Mouse (Mus musculus): ENCODE data around the gene Lmbr1.
A peak's percentile ranks its signal among the peaks of the same experiment; 100 is the strongest.
"Not testable (repeated sequence)": the region's sequence is repeated elsewhere in the genome, so short reads cannot be mapped to it uniquely, and the experiment has no call there.

Lmbr1 gene

GRCm38 (mm10) chr5:29378298-29379036 is at the start of gene Lmbr1:
Gene Lmbr1 (minus strand): TSS chr5:29378390.
- peak; percentile 94 for DNase-seq (ENCODE audit: low read depth)

- not testable (repeated sequence) for DNase-seq (ENCODE audit: low read depth)
Observed at GRCm38 (mm10) chr5:29423330-29423729, 45.1 kb upstream of the Lmbr1 start.

GRCm38 (mm10) chr5:29413041-29413440 is 34.9 kb upstream of the Lmbr1 start:
- DNase-seq (ENCODE audit: low read depth), result peak; percentile 64

- DNase-seq (ENCODE audit: low read depth), result no peak
Observed at GRCm38 (mm10) chr5:29410854-29411253, 32.7 kb upstream of the Lmbr1 start.

DNA sequence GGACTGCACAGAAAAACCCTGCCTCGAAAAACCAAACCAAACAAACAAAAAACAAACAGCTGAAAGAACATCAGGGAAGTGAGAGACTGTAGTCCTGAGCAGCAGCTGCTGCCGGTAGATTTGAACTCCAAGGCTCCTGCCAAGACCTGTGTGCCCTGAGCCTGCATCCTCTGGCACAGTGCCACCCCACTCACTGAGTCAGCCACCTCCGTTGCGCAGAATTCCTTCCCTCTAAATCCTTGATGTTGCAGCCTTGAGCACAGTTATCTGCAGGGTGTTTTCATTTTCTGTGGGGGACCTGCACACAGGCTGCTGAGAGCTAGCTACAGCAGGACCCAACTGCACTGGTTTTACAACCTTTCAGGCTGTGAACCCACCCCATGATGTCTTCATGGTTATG is 20.2 kb upstream of the Lmbr1 start:
- peak; percentile 57 for DNase-seq (ENCODE audit: low read depth)

DNA sequence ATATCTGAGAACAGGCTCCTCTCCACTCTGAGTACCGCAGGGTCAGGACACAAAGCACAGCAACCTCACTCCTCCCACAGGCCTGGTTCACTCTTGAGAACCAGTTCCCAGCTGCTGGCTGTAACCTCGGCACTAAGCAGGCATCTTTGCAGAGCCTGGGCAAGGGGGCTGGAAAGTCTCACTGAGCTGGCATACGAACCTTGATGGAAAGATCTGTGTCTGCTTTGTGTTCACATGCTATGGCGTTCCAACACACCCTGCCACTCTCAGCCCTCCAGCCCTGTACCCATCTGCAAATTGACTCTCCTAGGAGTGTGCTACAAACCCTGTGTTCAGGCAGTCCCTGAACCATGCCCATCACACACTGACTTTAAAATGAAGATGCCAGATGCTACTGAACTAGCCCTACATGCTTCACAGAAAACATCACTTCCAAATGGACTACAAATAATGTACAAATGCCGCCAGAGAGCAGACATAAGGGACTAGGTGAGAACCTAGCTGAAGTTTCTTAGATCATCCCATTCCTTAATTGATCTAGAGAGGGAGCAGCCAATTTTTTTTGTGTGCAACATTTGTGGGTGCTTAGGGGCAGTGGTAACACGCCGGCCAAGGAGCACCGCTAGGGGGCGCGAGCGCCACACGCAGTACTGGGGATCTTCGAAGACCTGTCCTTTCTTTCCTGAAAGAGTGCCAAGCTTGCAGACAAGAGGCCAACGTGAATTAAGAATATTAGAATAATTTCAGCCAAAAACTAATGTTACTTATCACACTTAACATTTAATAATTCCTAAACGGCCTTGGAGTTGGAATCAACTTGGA is 11.0 kb upstream of the Lmbr1 start:
- peak; percentile 90 for DNase-seq (ENCODE audit: low read depth)

DNA sequence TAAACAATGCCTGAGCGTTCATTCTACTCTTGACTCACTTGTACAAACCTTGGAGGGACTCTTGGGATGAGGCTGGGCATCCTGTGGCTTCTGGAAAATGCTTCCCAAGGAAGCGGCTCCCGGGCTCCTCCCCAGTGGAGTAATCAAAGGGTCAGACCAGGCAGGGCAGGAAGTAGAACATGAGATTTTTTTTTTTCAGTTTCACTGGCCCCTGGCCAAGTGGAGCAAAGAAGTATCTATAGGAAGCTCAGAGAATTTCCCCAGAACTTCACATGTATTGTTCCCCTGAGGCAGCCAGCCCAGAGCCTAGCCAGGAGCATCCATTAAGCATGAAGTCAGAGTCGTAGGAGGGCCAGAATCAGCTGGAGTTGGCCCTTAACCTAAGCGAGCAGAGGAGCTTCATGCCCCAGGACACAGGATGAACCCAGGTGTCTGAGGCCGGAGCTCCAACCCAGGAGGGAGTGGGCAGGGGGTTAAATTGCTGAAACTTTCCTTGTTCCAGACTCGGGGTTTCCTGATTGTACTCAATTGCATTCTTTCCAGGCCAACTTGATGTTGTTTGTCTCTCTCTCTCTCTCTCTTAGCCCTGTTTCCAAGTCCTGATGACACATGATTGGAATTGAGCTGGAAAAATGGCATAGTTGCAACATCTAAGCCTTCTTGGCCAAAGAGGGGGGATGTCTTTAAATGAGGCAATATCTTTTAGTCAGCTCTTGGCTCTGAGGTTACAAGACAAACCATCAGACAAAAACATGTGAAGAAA is 10.2 kb upstream of the Lmbr1 start:
- DNase-seq (ENCODE audit: low read depth), result peak; percentile 95

- peak; percentile 45 for DNase-seq (ENCODE audit: low read depth)
Observed at GRCm38 (mm10) chr5:29387591-29387990, 9.4 kb upstream of the Lmbr1 start.

DNA sequence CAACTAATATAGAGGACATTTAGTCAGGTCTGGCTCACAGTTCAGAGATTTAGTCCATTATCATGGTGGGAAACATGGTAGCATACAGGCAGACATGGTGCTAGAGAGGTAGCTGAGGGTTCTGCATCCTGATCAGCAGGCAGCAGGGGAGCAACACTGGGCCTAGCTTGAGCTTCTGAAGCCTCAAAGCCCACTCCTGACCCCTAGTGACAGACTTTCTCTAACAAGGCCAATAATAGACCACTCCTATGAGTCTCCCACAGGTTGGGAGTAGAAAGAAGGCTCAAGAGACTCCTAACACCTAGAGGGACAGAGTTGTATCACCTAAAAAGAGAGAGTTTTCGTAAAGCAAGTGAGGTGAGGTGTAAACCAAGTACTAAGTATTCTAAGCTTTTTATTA is 4.6 kb upstream of the Lmbr1 start:
- DNase-seq (ENCODE audit: low read depth), result peak; percentile 17

GRCm38 (mm10) chr5:29380091-29380490 is 1.9 kb upstream of the Lmbr1 start:
- DNase-seq (ENCODE audit: low read depth), result no peak

DNA sequence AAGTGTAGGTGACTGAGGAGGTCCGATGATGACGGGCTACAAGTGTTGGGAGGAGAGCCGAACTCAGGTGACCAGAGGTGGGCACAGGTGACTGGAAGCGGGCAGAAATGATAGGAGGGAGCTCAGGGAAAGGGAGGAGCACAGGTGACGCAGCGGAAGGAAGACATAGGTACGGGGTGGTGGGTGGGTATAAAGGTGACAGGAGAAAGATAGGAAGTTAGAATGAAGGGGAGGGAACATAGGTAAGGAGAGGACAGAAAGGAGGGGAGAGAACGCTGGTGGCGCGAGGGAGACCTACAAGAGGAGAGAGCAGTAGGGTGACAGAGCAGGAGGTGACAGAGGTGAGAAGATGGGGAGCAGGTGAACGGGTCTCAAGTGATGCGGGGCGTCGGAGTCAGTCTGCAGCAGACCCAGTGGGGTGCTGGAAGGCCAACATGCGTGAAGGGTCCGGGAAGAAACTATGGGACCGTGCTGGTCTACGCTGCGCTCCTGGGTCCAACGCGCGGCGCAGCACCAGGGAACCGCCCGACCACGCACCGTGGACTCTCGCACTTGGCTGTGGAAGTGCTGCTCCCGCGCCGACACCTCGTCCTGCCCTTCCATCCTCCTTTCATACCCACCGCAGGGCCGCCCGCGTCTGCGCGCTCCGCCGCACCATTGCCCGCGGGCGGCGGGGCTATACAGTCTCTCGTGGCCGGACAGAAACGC is 446 bp downstream of the Lmbr1 start:
- DNase-seq (ENCODE audit: low read depth), result no peak

- no peak for DNase-seq (ENCODE audit: low read depth)
Observed at GRCm38 (mm10) chr5:29363511-29363910, 14.7 kb downstream of the Lmbr1 start.

DNA sequence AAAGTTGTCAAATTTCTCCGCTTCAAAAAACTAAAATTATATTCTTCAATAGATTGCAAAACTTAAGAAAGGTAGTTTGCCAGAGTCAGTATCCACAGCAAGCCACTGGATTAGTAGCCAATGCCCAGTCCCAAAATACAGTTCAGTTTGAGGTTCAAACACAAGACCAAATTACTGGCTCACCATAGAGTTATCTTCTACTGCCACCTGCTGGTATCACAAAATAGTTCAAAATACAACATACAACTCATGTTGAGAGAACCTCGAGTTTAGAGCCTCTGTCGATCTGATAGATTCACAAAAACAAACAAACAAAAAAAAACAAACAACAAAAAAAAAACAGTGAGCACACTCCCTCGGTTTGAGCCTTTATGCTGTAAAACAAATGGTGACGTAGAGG is 42.4 kb downstream of the Lmbr1 start:
- peak; percentile 69 for DNase-seq (ENCODE audit: low read depth)

GRCm38 (mm10) chr5:29322503-29322902 is 55.7 kb downstream of the Lmbr1 start:
- DNase-seq (ENCODE audit: low read depth), result no peak

GRCm38 (mm10) chr5:29309191-29309590 is 69.0 kb downstream of the Lmbr1 start:
- DNase-seq (ENCODE audit: low read depth), result no peak

DNA sequence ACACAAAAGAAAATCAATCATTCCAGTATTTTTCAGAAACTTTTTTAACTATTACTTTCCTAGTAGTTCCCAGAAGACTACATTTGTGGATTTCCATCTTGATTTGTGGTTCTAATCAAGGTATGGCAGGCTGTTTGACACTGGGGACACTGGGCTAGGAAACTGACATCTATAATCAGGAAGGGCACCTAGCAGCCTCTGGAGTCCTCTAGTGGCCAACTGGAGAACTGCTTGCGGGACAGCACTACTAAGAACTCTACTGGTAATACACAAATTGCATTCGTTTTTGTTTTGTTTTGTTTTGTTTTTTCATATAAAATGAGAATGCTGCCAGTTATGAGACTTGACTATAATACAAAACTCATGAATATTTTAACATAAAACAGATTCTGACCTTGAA is 85.0 kb downstream of the Lmbr1 start:
- DNase-seq (ENCODE audit: low read depth), result peak; percentile 71

- DNase-seq (ENCODE audit: low read depth), result no peak
Observed at GRCm38 (mm10) chr5:29290110-29290509, 88.1 kb downstream of the Lmbr1 start.

DNA sequence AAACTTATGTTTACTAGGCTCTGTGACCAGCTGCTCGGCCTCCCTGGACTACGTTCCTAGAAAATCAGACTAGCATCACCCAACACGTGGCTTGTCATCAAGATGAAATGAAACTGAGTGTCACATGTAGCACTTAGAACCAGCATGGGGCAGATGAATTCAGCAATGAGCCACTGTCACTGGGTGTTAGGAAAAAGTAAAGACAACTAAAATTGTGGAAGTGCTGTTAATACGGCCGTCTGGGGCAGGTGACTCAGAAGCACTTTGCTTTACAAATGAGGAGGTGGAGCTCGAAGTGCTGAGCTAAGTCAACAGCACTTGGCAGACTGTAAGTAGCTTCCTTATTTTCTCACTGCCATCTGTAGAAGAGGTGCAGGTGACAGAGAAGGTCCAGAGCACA is 88.5 kb downstream of the Lmbr1 start:
- DNase-seq (ENCODE audit: low read depth), result no peak

GRCm38 (mm10) chr5:29281081-29281480 is 97.1 kb downstream of the Lmbr1 start:
- DNase-seq (ENCODE audit: low read depth), result no peak

DNA sequence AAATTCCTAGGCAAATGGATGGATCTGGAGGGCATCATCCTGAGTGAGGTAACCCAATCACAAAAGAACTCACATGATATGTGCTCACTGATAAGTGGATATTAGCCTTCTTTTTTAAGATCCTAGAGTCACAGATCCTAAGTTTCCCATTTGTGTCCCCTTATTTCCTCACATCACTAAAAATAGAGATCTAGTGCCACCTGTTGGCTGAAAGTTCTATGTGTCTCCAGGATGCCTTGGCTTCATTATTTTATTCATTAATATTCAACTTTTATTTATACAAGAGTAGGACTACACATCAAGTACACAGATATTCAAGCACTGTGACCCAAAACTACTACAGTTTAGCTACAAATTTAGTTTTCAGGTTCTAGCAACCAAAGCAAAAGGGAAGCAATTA is 103.4 kb downstream of the Lmbr1 start:
- DNase-seq (ENCODE audit: low read depth), result peak; percentile 58

DNA sequence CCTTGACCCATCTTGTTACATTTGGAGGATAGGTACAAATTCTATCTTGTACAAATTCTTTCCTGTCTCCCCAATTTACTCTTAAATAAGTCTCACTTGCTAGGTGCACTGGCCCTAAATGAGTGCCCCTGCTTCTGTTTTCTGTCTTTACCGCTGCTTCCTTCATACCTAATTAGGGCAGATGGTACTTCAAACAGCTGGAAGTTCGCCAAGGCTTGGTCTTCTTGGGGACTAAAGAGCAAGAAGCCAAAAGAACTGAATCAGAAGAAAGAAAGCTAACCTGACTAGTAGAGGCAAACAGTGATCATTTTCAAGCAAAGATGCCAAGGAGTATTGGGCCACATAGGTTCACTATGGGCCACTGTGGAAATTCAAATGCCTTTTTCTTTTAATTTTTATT is 104.8 kb downstream of the Lmbr1 start:
- no peak for DNase-seq (ENCODE audit: low read depth)

DNA sequence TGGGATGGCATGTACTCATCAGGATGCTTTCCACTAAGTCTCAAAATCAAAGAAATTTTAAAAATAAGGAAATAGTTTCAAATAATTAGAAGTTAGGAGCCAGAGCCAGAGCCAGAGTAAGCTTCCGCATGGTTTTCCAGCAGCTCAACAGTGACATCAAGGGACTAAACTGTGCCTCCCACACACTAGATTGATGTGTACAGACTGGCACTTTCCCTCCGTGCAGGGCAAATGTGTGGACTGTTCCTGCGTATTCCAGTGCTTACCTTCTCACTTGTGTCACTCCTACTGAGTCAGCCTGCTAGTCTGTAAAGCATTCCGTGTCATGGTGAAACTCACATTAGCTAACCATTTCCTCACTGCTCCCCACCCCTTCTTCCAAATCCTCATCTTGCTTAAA is 107.3 kb downstream of the Lmbr1 start:
- DNase-seq (ENCODE audit: low read depth), result no peak

Data from NIH3T3 (cell line).